Mouse (Mus musculus): Measurements from ENCODE around the gene Htr2b. TPM values are rescaled to one million over a fixed set of nuclear protein-coding genes. Genes with fewer than 3 reads are reported as not detected.

The Htr2b gene
- polyA plus RNA-seq, 1 experiment = 0.25 TPM

DNA sequence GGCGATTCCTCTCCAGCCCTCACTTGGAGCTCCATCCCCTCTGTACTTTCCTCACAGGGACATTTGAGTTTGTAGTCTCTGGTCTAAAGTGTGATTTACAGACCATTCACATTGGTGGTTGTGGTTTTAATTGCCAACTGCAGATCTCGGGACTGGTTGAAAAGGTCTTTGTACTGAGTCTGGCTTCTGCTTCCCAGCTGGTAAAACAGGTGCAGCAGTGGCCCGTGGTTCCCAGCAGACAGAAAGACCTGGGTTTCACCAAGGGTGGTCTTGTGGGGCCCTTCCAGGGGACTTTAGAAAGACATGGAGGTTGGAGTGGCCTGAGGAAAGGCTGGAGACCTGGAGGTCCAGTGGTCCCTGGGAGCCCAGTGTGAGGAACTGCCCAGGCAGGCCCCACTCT, 56.8 kb downstream of the Htr2b start:
- Histone ChIP-seq H3K4me3 (ENCODE audit: insufficient read depth, low read length) (no peak overlapping the region), H3K27ac (ENCODE audit: insufficient read depth, low read length) (no peak overlapping the region), H3K4me1 (ENCODE audit: control insufficient read depth, insufficient read depth, low read length) (no peaks in the 10 kb centered on the region)
- TF ChIP-seq CTCF (IDR thresholded peaks at IDR 0.05; ENCODE audit: borderline replicate concordance, insufficient read depth, low read length) (no peak), POLR2A (IDR thresholded peaks at IDR 0.05; ENCODE audit: low read depth, low read length) (no peak)

DNA sequence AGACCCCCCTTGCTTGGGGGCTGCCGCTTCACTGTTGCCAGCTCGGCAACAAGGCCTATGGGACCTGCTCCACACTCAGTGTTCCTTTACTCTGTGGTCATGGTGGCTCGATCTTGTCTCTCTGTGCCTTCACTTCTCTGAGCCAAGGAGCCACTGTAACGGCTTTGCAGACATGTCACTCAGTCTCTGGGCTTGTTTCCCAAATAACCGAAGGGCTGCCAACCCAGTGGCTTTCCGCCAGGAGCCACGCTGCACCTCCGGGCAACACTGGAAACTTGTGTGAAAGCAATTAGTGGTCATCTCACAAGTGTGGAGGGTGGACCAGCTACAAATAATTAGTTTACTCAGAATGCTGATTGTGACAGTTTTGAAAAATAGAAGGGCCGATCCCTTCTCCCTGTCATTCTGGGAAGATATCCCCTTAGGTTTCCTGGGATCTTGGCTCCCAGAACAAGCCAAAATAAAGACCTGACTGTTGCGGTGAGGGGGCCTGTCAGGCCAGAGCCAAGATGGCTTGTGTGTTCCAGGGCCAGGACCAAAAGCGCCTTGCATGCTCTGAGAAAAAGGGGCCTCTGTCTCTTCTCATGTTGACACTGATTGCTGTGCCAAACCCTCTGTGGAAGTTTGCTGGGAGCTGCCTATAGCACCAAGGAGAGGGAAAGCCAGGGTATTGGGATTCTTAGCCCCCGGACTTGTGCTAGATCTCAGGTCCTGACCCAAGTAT, 58.4 kb downstream of the Htr2b start:
- no peak overlapping the region for H3K27ac ChIP-seq (ENCODE audit: insufficient read depth, low read length)

More for the DNA sequence above, 58.4 kb downstream of the Htr2b start:
- Histone ChIP-seq H3K4me1 (ENCODE audit: control insufficient read depth, insufficient read depth, low read length) (no peaks in the 10 kb centered on the region), H3K4me3 (ENCODE audit: insufficient read depth, low read length) (no peak overlapping the region)
- TF ChIP-seq POLR2A (IDR thresholded peaks at IDR 0.05; ENCODE audit: low read depth, low read length) (no peak), CTCF (IDR thresholded peaks at IDR 0.05; ENCODE audit: borderline replicate concordance, insufficient read depth, low read length) (no peak)

Other genes starting within 250 kb of the Htr2b start
- gene Itm2c, start 217.7 kb downstream of the Htr2b start, polyA plus RNA-seq (2011; ENCODE audit: insufficient read length, low read depth, missing spikeins) = 221 and 233 TPM in 2 replicates
- not detected in 2 replicates for gene 4933407L21Rik, start 183.5 kb downstream of the Htr2b start, polyA plus RNA-seq (2011; ENCODE audit: insufficient read length, low read depth, missing spikeins)
- not detected in 2 replicates for gene Gpr55, start 151.0 kb downstream of the Htr2b start, polyA plus RNA-seq (2011; ENCODE audit: insufficient read length, low read depth, missing spikeins)
- gene Spata3, start 95.2 kb downstream of the Htr2b start, polyA plus RNA-seq (2011; ENCODE audit: insufficient read length, low read depth, missing spikeins) = not detected in 2 replicates
- gene 2810459M11Rik, start 66.1 kb downstream of the Htr2b start, polyA plus RNA-seq (2011; ENCODE audit: insufficient read length, low read depth, missing spikeins) = not detected in 2 replicates
- 115 and 126 TPM in 2 replicates for gene Psmd1, start 47.6 kb downstream of the Htr2b start, polyA plus RNA-seq (2011; ENCODE audit: insufficient read length, low read depth, missing spikeins)
- 7.6 and 10.5 TPM in 2 replicates for gene Gm21972, start 21.7 kb upstream of the Htr2b start, polyA plus RNA-seq (2011; ENCODE audit: insufficient read length, low read depth, missing spikeins)
- gene Armc9, start 42.8 kb upstream of the Htr2b start, polyA plus RNA-seq (2011; ENCODE audit: insufficient read length, low read depth, missing spikeins) = 12.7 and 14.8 TPM in 2 replicates
- 0.19 TPM in 1 of 2 replicates, not detected in the other for gene B3gnt7, start 190.9 kb upstream of the Htr2b start, polyA plus RNA-seq (2011; ENCODE audit: insufficient read length, low read depth, missing spikeins)
- 469 and 498 TPM in 2 replicates for gene Ncl, start 247.4 kb upstream of the Htr2b start, polyA plus RNA-seq (2011; ENCODE audit: insufficient read length, low read depth, missing spikeins)

Measured in embryonic fibroblast, embryonic 13.5 days (primary cell).